Mouse (Mus musculus): ENCODE data around the gene Cdyl. TPM values are rescaled to one million over a fixed set of nuclear protein-coding genes. Genes with fewer than 3 reads are reported as not detected.

Gene Cdyl
- polyA plus RNA-seq, 1 experiment from 2014 or later: 10.3 TPM

GRCm38 (mm10) chr13:35764559-35764958, 104.9 kb downstream of the Cdyl start:
- Histone ChIP-seq H3K9ac (0 out of 2 replicates have a peak overlapping the region, but pooled peaks have one; percentile 7), H3K4me2 (peak overlapping the region; percentile 37)
- ATAC-seq (ENCODE audit: low read depth): peak; percentile 64

GRCm38 (mm10) chr13:35765817-35766216, 106.2 kb downstream of the Cdyl start:
- Histone ChIP-seq H3K4me1 (replicated peaks) (peaks cover 93% of the 10 kb centered on the region), H3K9me3 (replicated peaks) (no peaks in the 10 kb centered on the region), H3K27ac (peak overlapping the region; percentile 66; the same call in 1 of the 2 replicates), H3K9ac (peak overlapping the region; percentile 1; the same call in 1 of the 2 replicates), H3K27me3 (no peaks in the 10 kb centered on the region), H3K4me2 (no peak overlapping the region), H3K4me3 (replicated peaks) (no peak overlapping the region), H3K36me3 (no peaks in the 10 kb centered on the region)
- DNase-seq: no peak
- WGBS (ENCODE audit: insufficient replicate concordance): 48% methylated on average over 2 of the region's 2 CpGs
- no peak for ATAC-seq (ENCODE audit: low read depth)

More at GRCm38 (mm10) chr13:35764559-35764958, 104.9 kb downstream of the Cdyl start:
- no peaks in the 10 kb centered on the region for H3K27me3 ChIP-seq
- H3K36me3 ChIP-seq: no peaks in the 10 kb centered on the region
- peaks cover 95% of the 10 kb centered on the region for H3K4me1 ChIP-seq (replicated peaks)
- H3K27ac ChIP-seq: peak overlapping the region; percentile 66
- 0 out of 2 replicates have a peak overlapping the region, but pooled peaks have one; percentile 1 for H3K4me3 ChIP-seq (replicated peaks)
- 15% methylated on average over 3 of the region's 3 CpGs for WGBS (ENCODE audit: insufficient replicate concordance)
- H3K9me3 ChIP-seq (replicated peaks): no peaks in the 10 kb centered on the region
- no peak for DNase-seq

DNA sequence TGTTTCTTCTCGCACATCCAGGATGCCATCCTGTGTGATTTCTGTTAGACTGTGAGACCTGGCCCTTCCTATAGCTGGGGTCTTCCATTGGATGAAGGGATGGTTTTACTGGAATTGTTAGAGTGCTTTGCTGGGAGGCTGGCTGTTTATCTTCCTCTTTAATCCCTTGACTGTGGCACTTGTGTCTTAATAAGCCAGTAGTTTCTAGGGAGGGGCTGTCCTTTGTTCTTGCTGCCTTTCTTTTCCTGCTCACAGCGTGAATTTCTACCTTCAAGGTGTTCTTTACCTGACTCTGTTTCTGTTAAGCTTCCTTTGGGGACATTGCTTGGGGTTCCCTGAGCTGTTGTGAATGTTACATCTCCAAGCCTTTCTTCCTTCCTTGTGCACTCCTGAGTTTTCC, 110.0 kb downstream of the Cdyl start:
- no peak overlapping the region for H3K4me2 ChIP-seq
- peaks cover 82% of the 10 kb centered on the region for H3K4me1 ChIP-seq (replicated peaks)
- WGBS (ENCODE audit: insufficient replicate concordance): 66% methylated on average over 2 of the region's 2 CpGs
- no peak overlapping the region for H3K9ac ChIP-seq
- ATAC-seq (ENCODE audit: low read depth) (no peak), DNase-seq (no peak)
- no peaks in the 10 kb centered on the region for H3K9me3 ChIP-seq (replicated peaks)
- H3K4me3 ChIP-seq (replicated peaks): no peak overlapping the region
- H3K27me3 ChIP-seq: no peaks in the 10 kb centered on the region
- H3K36me3 ChIP-seq: no peaks in the 10 kb centered on the region
- H3K27ac ChIP-seq: no peak overlapping the region

- H3K4me3 ChIP-seq (replicated peaks): no peak overlapping the region
- H3K9ac ChIP-seq: no peak overlapping the region
- ATAC-seq (ENCODE audit: low read depth) (no peak), DNase-seq (no peak)
- H3K9me3 ChIP-seq (replicated peaks): no peaks in the 10 kb centered on the region
- H3K27me3 ChIP-seq: no peaks in the 10 kb centered on the region
- H3K27ac ChIP-seq: no peak overlapping the region
- 84% methylated on average over 9 of the region's 9 CpGs for WGBS (ENCODE audit: insufficient replicate concordance)
- H3K4me2 ChIP-seq: no peak overlapping the region
- H3K36me3 ChIP-seq: no peaks in the 10 kb centered on the region
- peaks cover 75% of the 10 kb centered on the region for H3K4me1 ChIP-seq (replicated peaks)
Measured at GRCm38 (mm10) chr13:35770421-35770820, 110.8 kb downstream of the Cdyl start.

GRCm38 (mm10) chr13:35771968-35772382, 112.3 kb downstream of the Cdyl start:
- DNase-seq: no peak
- Histone ChIP-seq H3K9me3 (replicated peaks) (no peaks in the 10 kb centered on the region), H3K4me1 (replicated peaks) (peaks cover 64% of the 10 kb centered on the region), H3K27ac (peak overlapping the region; percentile 47), H3K4me3 (replicated peaks) (no peak overlapping the region), H3K36me3 (no peaks in the 10 kb centered on the region), H3K9ac (no peak overlapping the region), H3K4me2 (no peak overlapping the region), H3K27me3 (no peaks in the 10 kb centered on the region)
- 51% methylated on average over 9 of the region's 9 CpGs for WGBS (ENCODE audit: insufficient replicate concordance)
- peak; percentile 47 for ATAC-seq (ENCODE audit: low read depth)

- Histone ChIP-seq H3K9ac (no peak overlapping the region), H3K9me3 (replicated peaks) (no peaks in the 10 kb centered on the region), H3K4me3 (replicated peaks) (no peak overlapping the region), H3K4me2 (no peak overlapping the region), H3K27ac (no peak overlapping the region), H3K36me3 (no peaks in the 10 kb centered on the region), H3K4me1 (replicated peaks) (peaks cover 52% of the 10 kb centered on the region), H3K27me3 (no peaks in the 10 kb centered on the region)
- no peak for DNase-seq
- WGBS (ENCODE audit: insufficient replicate concordance): 58% methylated on average over 7 of the region's 7 CpGs
- ATAC-seq (ENCODE audit: low read depth): no peak
Measured at GRCm38 (mm10) chr13:35773763-35774162, 114.1 kb downstream of the Cdyl start.

DNA sequence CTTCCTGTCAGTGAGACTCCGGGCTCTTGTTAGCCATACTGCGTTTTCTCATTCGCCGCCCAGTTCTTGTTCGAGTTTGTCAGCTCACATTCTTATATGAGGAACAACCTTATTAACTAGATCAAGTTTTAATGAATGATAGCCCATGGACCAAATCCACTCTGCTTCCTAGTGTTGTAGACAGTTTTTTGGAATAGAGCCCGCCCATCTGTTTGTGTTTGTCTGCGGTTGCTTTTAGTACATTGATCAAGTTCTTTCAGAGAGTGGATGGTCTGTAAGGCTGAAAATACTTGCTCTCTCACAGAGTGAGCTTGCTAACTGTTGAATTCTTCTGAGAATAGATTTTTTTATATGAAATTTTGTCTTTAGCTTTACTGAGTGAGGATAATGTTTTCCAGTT, 116.5 kb downstream of the Cdyl start:
- Histone ChIP-seq H3K4me3 (replicated peaks) (no peak overlapping the region), H3K9ac (no peak overlapping the region), H3K27me3 (no peaks in the 10 kb centered on the region), H3K4me1 (replicated peaks) (peaks cover 56% of the 10 kb centered on the region), H3K9me3 (replicated peaks) (no peaks in the 10 kb centered on the region), H3K27ac (no peak overlapping the region), H3K36me3 (no peaks in the 10 kb centered on the region), H3K4me2 (no peak overlapping the region)
- DNase-seq: no peak
- 89% methylated on average over 7 of the region's 7 CpGs for WGBS (ENCODE audit: insufficient replicate concordance)
- ATAC-seq (ENCODE audit: low read depth): no peak

- no peak overlapping the region for H3K4me3 ChIP-seq (replicated peaks)
- H3K9me3 ChIP-seq (replicated peaks): no peaks in the 10 kb centered on the region
- H3K9ac ChIP-seq: no peak overlapping the region
- no peak overlapping the region for H3K4me2 ChIP-seq
- 56% methylated on average over 3 of the region's 3 CpGs for WGBS (ENCODE audit: insufficient replicate concordance)
- H3K27ac ChIP-seq: no peak overlapping the region
- no peak for ATAC-seq (ENCODE audit: low read depth)
- H3K4me1 ChIP-seq (replicated peaks): peaks cover 76% of the 10 kb centered on the region
- no peaks in the 10 kb centered on the region; the same call in 1 of the 2 replicates for H3K36me3 ChIP-seq
- no peaks in the 10 kb centered on the region for H3K27me3 ChIP-seq
- no peak for DNase-seq
Measured at GRCm38 (mm10) chr13:35780714-35781113, 121.1 kb downstream of the Cdyl start.

- H3K9ac ChIP-seq: no peak overlapping the region
- no peak overlapping the region for H3K4me3 ChIP-seq (replicated peaks)
- DNase-seq (no peak), ATAC-seq (ENCODE audit: low read depth) (no peak)
- peak overlapping the region; percentile 32; the same call in 1 of the 2 replicates for H3K27ac ChIP-seq
- H3K9me3 ChIP-seq (replicated peaks): no peaks in the 10 kb centered on the region
- no peaks in the 10 kb centered on the region; the same call in 1 of the 2 replicates for H3K36me3 ChIP-seq
- no peak overlapping the region for H3K4me2 ChIP-seq
- 68% methylated on average over 3 of the region's 3 CpGs for WGBS (ENCODE audit: insufficient replicate concordance)
- peaks cover 83% of the 10 kb centered on the region for H3K4me1 ChIP-seq (replicated peaks)
- H3K27me3 ChIP-seq: no peaks in the 10 kb centered on the region
Measured at GRCm38 (mm10) chr13:35781755-35782154, 122.1 kb downstream of the Cdyl start.

GRCm38 (mm10) chr13:35782949-35783348, 123.3 kb downstream of the Cdyl start:
- H3K4me2 ChIP-seq: peak overlapping the region; percentile 19
- peak; percentile 56 for ATAC-seq (ENCODE audit: low read depth)
- peak; percentile 54 for DNase-seq

GRCm38 (mm10) chr13:35783576-35783975, 123.9 kb downstream of the Cdyl start:
- no peak overlapping the region for H3K4me3 ChIP-seq (replicated peaks)
- no peaks in the 10 kb centered on the region for H3K27me3 ChIP-seq
- no peaks in the 10 kb centered on the region; the same call in 1 of the 2 replicates for H3K36me3 ChIP-seq
- no peak for DNase-seq
- H3K9me3 ChIP-seq (replicated peaks): no peaks in the 10 kb centered on the region
- H3K4me1 ChIP-seq (replicated peaks): peaks cover 93% of the 10 kb centered on the region
- no peak overlapping the region for H3K9ac ChIP-seq
- 0 out of 2 replicates have a peak overlapping the region, but pooled peaks have one; percentile 8 for H3K27ac ChIP-seq
- no peak for ATAC-seq (ENCODE audit: low read depth)
- WGBS (ENCODE audit: insufficient replicate concordance): 46% methylated on average over 6 of the region's 6 CpGs
- peak overlapping the region; percentile 19 for H3K4me2 ChIP-seq

More at GRCm38 (mm10) chr13:35782949-35783348, 123.3 kb downstream of the Cdyl start:
- peak overlapping the region; percentile 8; the same call in 1 of the 2 replicates for H3K27ac ChIP-seq
- WGBS (ENCODE audit: insufficient replicate concordance): 60% methylated on average over 2 of the region's 2 CpGs
- H3K9ac ChIP-seq: 0 out of 2 replicates have a peak overlapping the region, but pooled peaks have one; percentile 4
- peaks cover 87% of the 10 kb centered on the region for H3K4me1 ChIP-seq (replicated peaks)
- no peaks in the 10 kb centered on the region for H3K27me3 ChIP-seq
- H3K36me3 ChIP-seq: no peaks in the 10 kb centered on the region; the same call in 1 of the 2 replicates
- H3K4me3 ChIP-seq (replicated peaks): no peak overlapping the region
- H3K9me3 ChIP-seq (replicated peaks): no peaks in the 10 kb centered on the region

GRCm38 (mm10) chr13:35784281-35784680, 124.6 kb downstream of the Cdyl start:
- H3K4me1 ChIP-seq (replicated peaks): peaks cover 94% of the 10 kb centered on the region
- 83% methylated on average over 4 of the region's 4 CpGs for WGBS (ENCODE audit: insufficient replicate concordance)

More at GRCm38 (mm10) chr13:35784281-35784680, 124.6 kb downstream of the Cdyl start:
- Histone ChIP-seq H3K9me3 (replicated peaks) (no peaks in the 10 kb centered on the region), H3K4me3 (replicated peaks) (no peak overlapping the region), H3K4me2 (no peak overlapping the region), H3K27me3 (no peaks in the 10 kb centered on the region), H3K27ac (no peak overlapping the region), H3K36me3 (no peaks in the 10 kb centered on the region; the same call in 1 of the 2 replicates), H3K9ac (no peak overlapping the region)
- ATAC-seq (ENCODE audit: low read depth): no peak
- no peak for DNase-seq
